Mouse (Mus musculus) heart, embryonic 12.5 days (tissue): ENCODE data around the gene Cryz. TPM values are rescaled to one million over a fixed set of nuclear protein-coding genes. Genes with fewer than 3 reads are reported as not detected.

Experiments used
- ATAC-seq: fragments of 200-750 bp; cut with Nextera tagmentation; 2 replicates; pipeline ENCODE4 v1.8.0; 2017; ENCODE audit warnings: moderate TSS enrichment, moderate library complexity; ENCODE audit not compliant: insufficient number of reproducible peaks, low FRiP score
- H3K27ac ChIP-seq: fragments of 300-500 bp; sonication (generic); 2 replicates; pipeline ENCODE4 v1.5.1; 2016; ENCODE audit warnings: mild to moderate bottlenecking, moderate library complexity; ENCODE audit not compliant: poor library complexity, severe bottlenecking
- H3K27me3 ChIP-seq: fragments of 300-500 bp; sonication (generic); replicated peaks from 2 replicates; pipeline ENCODE4 v1.6.1; 2016; ENCODE audit warnings: mild to moderate bottlenecking, moderate library complexity
- H3K36me3 ChIP-seq: fragments of 300-500 bp; sonication (generic); 2 replicates; pipeline ENCODE4 v1.6.1; 2016; ENCODE audit warnings: mild to moderate bottlenecking, moderate library complexity
- H3K4me1 ChIP-seq: fragments of 300-500 bp; sonication (generic); replicated peaks from 2 replicates; pipeline ENCODE4 v1.6.1; 2016; ENCODE audit warnings: mild to moderate bottlenecking
- H3K4me2 ChIP-seq: fragments of 300-500 bp; sonication (generic); 2 replicates; pipeline ENCODE4 v1.6.1; 2016; ENCODE audit warnings: mild to moderate bottlenecking, moderate library complexity
- H3K4me3 ChIP-seq: fragments of 300-500 bp; sonication (generic); 2 replicates; pipeline ENCODE4 v1.5.1; 2016; ENCODE audit warnings: mild to moderate bottlenecking
- H3K9ac ChIP-seq: fragments of 300-500 bp; sonication (generic); 2 replicates; pipeline ENCODE4 v1.6.1; 2016; ENCODE audit warnings: mild to moderate bottlenecking, moderate library complexity
- H3K9me3 ChIP-seq: fragments of 300-500 bp; sonication (generic); replicated peaks from 2 replicates; pipeline ENCODE4 v1.6.1; 2016; ENCODE audit warnings: mild to moderate bottlenecking, moderate library complexity
- WGBS: fragments of 180-500 bp; shearing (Covaris S2); methylation state at CpG from one replicate; pipeline ENCODE4 v1.1.7; 2016; 5-methylcytosine and 5-hydroxymethylcytosine counted together
- polyA plus RNA-seq: library from polyadenylated mRNA; unstranded; fragments of >200 nt; fragmentation: Nextera tagmentation; extraction: Ambion mirVana; gene quantifications from 2 replicates; pipeline ENCODE4 v1.2.1, GENCODE M21; 2016

Cryz gene
- polyA plus RNA-seq, 1 experiment from 2014 or later = 12.1 TPM

DNA sequence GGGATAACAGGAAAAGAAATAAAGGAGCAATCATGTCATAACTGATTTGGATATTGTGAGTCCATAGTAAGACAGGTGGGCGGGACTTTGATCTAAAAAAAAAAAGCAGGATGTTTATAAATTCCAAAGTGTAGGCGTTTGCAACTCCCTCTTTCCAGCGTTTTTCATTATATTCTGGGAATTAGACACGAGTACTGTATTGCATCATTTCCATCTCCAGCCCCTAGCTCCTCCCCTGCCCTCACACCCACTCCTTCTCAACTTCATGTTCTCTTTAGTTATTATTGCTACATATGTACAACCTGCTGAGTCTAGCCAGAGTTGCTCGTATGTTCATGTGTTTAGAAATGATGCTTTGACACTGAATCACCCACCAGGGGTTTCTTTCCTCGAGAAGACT is 22.8 kb upstream of the Cryz start:
- Histone ChIP-seq H3K27ac (no peak overlapping the region), H3K4me3 (no peak overlapping the region), H3K36me3 (peaks cover 6% of the 10 kb centered on the region), H3K9me3 (no peaks in the 10 kb centered on the region), H3K9ac (no peak overlapping the region), H3K4me1 (peaks cover 5% of the 10 kb centered on the region), H3K27me3 (0 out of 2 replicates have a peak, but pooled peaks cover 4% of the 10 kb centered on the region), H3K4me2 (no peak overlapping the region)
- no peak for ATAC-seq
- 64% methylated on average over 6 of the region's 6 CpGs for WGBS

DNA sequence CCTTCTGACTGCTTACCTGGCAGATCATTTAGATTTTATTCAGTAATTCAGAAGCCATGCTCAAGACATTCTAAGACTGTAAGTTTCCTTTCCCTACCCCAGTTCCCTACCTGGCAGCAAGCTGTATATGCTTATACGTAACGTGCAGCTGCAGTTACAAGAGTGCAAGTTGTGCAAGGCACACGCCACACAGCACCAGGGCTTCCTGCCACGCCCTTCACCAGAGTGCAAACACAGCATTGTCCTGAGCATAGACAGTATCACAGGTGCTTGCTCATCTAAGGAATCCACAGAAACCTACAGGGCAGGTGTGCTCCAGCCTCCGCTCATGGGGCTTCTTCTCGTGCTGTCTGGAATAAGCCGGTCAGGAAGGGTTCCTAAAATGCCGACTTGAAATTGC is 18.6 kb upstream of the Cryz start:
- H3K9me3 ChIP-seq = no peaks in the 10 kb centered on the region
- WGBS = 92% methylated on average over 8 of the region's 8 CpGs

DNA sequence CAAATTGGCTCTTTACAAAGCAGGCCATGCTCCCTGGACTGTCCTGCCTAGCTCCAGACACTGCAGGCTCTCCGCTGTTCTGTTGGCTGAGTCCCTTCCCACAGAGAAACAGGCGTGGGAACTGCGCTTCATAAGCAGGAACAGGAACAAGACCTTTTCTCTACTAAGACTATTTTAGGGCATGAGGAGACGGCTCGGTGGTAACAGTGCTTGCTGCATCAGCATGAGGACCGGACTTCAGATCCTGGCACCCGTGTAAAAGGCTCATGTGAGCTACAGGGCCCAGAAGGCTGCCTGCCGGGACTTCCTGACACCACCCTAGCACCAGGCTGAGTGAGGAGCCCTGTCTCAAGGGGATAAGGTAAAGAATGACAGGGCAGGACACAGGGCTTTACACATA is 12.2 kb upstream of the Cryz start:
- Histone ChIP-seq H3K27ac (no peak overlapping the region), H3K4me1 (no peaks in the 10 kb centered on the region), H3K4me3 (no peak overlapping the region), H3K9ac (no peak overlapping the region), H3K4me2 (no peak overlapping the region), H3K9me3 (no peaks in the 10 kb centered on the region), H3K27me3 (no peaks in the 10 kb centered on the region), H3K36me3 (peaks cover 50% of the 10 kb centered on the region)
- no peak for ATAC-seq
- WGBS = 85% methylated on average over 8 of the region's 8 CpGs

More for the DNA sequence above, 18.6 kb upstream of the Cryz start:
- H3K9ac ChIP-seq = no peak overlapping the region
- no peak overlapping the region for H3K4me3 ChIP-seq
- no peaks in the 10 kb centered on the region for H3K4me1 ChIP-seq
- H3K27me3 ChIP-seq = 0 out of 2 replicates have a peak, but pooled peaks cover 4% of the 10 kb centered on the region
- H3K36me3 ChIP-seq = peaks cover 23% of the 10 kb centered on the region
- H3K4me2 ChIP-seq = no peak overlapping the region
- no peak for ATAC-seq
- H3K27ac ChIP-seq = no peak overlapping the region

DNA sequence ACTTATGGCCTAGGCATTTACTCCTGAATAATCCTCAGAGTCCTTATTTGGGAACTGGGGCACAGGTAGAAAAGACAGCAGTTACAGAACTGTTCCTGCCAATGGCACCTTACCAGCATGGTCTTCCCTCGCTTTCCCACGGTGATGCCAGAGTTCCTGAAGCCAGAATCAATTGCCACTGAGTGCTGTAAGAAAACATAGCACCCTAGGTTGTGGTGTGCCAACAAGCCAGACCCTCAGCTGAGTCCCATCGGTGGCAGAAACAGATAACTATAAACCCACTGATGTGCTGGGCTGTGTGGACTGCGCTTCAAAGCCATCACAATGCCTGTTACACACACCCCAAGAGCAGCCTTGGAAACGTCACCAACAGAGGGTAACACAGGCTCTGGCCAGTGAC is 5.5 kb upstream of the Cryz start:
- H3K27me3 ChIP-seq = no peaks in the 10 kb centered on the region
- 87% methylated on average over 5 of the region's 5 CpGs for WGBS
- H3K9me3 ChIP-seq = no peaks in the 10 kb centered on the region
- no peaks in the 10 kb centered on the region for H3K4me1 ChIP-seq
- peaks cover 74% of the 10 kb centered on the region for H3K36me3 ChIP-seq
- no peak overlapping the region for H3K9ac ChIP-seq
- no peak for ATAC-seq
- no peak overlapping the region for H3K4me3 ChIP-seq
- no peak overlapping the region for H3K27ac ChIP-seq
- no peak overlapping the region for H3K4me2 ChIP-seq

DNA sequence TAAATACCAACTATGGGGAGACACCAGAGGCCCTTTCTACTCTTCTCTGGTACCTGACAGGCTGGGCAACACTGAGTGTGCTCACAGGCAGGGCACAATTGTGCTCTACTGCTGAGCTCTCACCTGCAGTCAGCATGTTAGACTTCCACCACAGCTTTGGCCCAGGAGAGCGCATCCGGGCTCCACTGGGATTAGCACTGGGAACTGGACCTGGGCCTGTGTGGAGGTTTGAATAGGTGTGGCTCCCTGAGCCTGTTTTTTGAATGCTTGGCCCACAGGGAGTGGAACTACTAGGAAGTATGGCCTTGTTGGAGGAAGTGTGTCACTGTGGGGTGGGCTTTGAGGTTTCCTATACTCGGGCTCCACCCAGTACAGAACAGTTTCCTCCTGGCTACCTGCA is 4.9 kb upstream of the Cryz start:
- Histone ChIP-seq H3K9ac (no peak overlapping the region), H3K4me2 (no peak overlapping the region), H3K4me1 (peaks cover 3% of the 10 kb centered on the region), H3K9me3 (no peaks in the 10 kb centered on the region), H3K36me3 (peaks cover 68% of the 10 kb centered on the region), H3K27ac (no peak overlapping the region), H3K4me3 (no peak overlapping the region), H3K27me3 (no peaks in the 10 kb centered on the region)
- 91% methylated on average over 3 of the region's 3 CpGs for WGBS
- no peak for ATAC-seq

DNA sequence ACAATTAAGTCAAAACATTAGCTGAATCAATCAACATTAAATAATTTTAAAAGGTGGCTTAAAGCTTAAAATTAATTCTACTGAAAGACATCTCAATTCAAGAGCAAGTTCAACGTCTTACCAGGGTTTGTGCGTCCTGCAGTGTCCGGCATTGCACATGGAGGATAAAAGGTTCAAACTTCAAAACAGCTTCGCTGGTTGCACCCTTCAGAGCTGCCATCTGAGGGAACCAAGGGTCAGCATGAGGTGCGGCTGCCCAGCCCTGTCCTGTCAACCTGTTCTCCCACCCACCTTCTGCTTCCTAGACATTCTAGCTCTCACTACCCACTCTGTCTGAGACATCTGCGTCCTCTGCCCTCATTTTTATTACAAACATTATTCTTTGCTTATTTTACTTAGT is 2.9 kb upstream of the Cryz start:
- H3K27ac ChIP-seq = no peak overlapping the region
- H3K4me1 ChIP-seq = peaks cover 8% of the 10 kb centered on the region
- H3K27me3 ChIP-seq = no peaks in the 10 kb centered on the region
- peaks cover 51% of the 10 kb centered on the region for H3K36me3 ChIP-seq
- no peak overlapping the region for H3K4me2 ChIP-seq
- H3K9ac ChIP-seq = no peak overlapping the region
- 88% methylated on average over 6 of the region's 6 CpGs for WGBS
- no peaks in the 10 kb centered on the region for H3K9me3 ChIP-seq
- no peak overlapping the region for H3K4me3 ChIP-seq
- ATAC-seq = no peak

DNA sequence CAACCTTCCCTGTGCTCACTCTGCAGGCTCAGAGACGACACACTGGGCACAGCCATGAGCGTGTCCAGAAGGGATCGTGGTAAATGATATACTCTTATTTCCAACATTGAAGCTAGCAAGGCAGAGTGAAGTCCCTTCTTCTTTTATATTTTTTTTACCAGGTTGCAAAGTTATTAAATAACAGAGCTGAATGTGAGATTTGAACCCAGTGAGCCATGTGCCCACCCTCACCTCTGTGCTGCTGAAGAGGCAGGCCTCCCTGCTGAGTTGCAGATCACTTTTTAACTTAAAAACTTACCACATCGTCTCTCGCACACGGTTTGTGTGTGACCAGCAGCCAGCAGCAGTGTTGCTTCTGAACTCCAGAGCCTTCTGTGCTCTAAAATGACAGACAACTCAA is 2.4 kb upstream of the Cryz start:
- Histone ChIP-seq H3K36me3 (peaks cover 51% of the 10 kb centered on the region), H3K9ac (no peak overlapping the region), H3K4me2 (no peak overlapping the region), H3K4me1 (peaks cover 8% of the 10 kb centered on the region), H3K27me3 (no peaks in the 10 kb centered on the region), H3K4me3 (no peak overlapping the region), H3K9me3 (no peaks in the 10 kb centered on the region), H3K27ac (no peak overlapping the region)
- 92% methylated on average over 6 of the region's 6 CpGs for WGBS
- no peak for ATAC-seq

DNA sequence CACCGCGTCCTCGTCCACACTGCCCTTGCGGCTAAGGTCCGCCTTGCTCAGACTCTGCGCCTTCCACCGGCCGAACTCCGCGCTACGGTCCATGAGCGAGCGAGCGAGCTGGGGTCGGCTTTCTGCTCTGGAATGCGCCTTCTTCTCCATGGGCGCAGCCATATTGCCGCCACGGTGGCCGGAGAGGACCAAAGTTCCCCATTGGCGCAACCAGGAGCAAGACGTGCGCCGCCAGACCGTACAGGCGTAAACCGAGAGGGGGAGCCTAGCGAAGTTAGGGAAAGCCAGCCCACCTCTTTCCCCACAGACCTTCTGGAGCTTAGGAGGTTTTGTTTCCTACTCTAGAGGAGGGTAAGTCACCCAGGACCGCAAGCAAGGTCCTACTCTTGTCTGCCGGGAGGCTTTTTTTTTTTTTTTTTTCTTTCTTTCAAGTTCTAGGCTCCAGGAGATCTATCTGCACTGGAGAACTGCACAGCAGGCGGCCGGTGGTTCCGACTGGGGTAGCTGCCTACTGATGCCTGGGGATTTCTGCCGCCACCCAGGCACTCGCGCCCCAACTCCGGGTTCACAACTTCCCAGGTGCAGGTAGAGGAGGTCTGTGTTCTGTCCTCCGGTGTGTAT is 533 bp downstream of the Cryz start, which contains the start of gene Tyw3:
Gene Tyw3, minus strand, starts transcription at position 171 of the 621 bp plus-strand sequence.
- H3K27me3 ChIP-seq = no peaks in the 10 kb centered on the region
- peak; percentile 96 for ATAC-seq
- H3K9ac ChIP-seq = peak within 1 kb of the TSS; percentile 91
- H3K9me3 ChIP-seq = no peaks in the 10 kb centered on the region
- WGBS = under 1% methylated on average over 38 of the region's 38 CpGs
- peaks cover 8% of the 10 kb centered on the region for H3K4me1 ChIP-seq
- peak within 1 kb of the TSS; percentile 96 for H3K4me3 ChIP-seq
- H3K36me3 ChIP-seq = peaks cover 23% of the 10 kb centered on the region
- peak within 1 kb of the TSS; percentile 96 for H3K27ac ChIP-seq
- peak within 1 kb of the TSS; percentile 87 for H3K4me2 ChIP-seq

DNA sequence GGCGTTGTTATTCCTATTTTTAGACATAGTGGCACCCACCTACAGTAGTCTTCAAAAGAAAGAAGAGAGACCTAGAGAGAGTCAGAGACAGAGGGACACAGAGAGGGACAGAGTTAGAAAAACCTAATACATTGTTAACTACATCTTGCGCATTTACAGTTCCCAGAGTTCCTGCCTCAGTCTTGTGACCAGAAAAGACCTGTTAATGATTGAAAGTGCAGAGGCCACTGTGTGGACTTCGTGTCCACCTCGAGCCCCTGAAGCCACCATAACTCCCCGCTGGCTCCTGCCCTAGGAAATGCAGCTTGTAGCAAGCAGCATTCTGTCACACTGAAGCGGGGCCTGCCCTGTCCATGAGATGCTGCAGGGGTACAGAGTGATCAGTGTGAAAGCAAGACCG is 1.1 kb downstream of the Cryz start:
- ATAC-seq = no peak; the same call in 1 of the 2 replicates
- Histone ChIP-seq H3K4me3 (peak overlapping the region; percentile 96), H3K9ac (peak overlapping the region; percentile 91), H3K36me3 (peaks cover 18% of the 10 kb centered on the region), H3K27me3 (no peaks in the 10 kb centered on the region), H3K27ac (peak overlapping the region; percentile 96), H3K9me3 (no peaks in the 10 kb centered on the region), H3K4me1 (peaks cover 8% of the 10 kb centered on the region), H3K4me2 (peak overlapping the region; percentile 87)
- 30% methylated on average over 7 of the region's 7 CpGs for WGBS

DNA sequence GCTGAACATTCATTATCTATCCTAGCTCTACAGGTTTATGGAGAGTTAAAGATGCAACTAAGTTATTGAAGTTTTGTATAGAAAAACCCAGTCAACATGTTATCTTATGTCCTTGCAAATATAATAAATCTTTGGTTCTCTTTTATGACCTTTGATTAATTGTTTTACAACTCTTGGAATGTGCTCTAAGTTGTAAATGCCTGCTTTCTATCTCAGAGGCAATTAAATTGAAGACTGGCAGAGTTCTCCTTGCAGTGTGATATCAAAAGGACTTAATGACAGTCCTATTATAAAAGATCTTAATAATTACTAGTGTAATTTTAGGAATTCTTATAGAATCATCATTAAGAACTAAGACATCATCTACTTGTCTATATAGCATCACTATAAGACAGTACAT is 5.6 kb downstream of the Cryz start:
- no peak overlapping the region for H3K9ac ChIP-seq
- peaks cover 4% of the 10 kb centered on the region for H3K4me1 ChIP-seq
- no peak overlapping the region for H3K4me3 ChIP-seq
- no peak for ATAC-seq
- H3K27ac ChIP-seq = no peak overlapping the region
- no peaks in the 10 kb centered on the region for H3K27me3 ChIP-seq
- peaks cover 15% of the 10 kb centered on the region for H3K36me3 ChIP-seq
- H3K9me3 ChIP-seq = no peaks in the 10 kb centered on the region
- H3K4me2 ChIP-seq = no peak overlapping the region

DNA sequence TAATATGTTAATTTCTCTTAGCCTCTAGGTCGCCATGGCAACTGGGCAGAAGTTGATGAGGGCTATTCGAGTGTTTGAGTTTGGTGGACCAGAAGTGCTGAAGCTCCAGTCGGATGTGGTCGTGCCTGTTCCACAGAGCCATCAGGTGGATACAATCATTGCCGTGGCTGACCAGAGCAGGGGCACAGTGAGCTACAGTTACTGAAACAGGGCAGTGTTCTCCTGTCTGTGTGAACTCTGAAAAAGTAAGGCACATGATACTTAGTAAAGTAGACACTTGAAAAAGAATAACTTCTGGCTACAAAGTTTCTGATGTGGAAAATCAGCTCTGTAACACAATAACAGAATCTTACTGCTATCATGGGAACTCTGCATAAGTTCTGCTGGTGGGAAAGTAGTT is 8.4 kb downstream of the Cryz start:
- WGBS = 72% methylated on average over 5 of the region's 5 CpGs
- H3K9ac ChIP-seq = no peak overlapping the region
- no peak for ATAC-seq
- H3K4me1 ChIP-seq = no peaks in the 10 kb centered on the region
- H3K36me3 ChIP-seq = peaks cover 19% of the 10 kb centered on the region
- no peaks in the 10 kb centered on the region for H3K9me3 ChIP-seq
- H3K27me3 ChIP-seq = no peaks in the 10 kb centered on the region
- no peak overlapping the region for H3K27ac ChIP-seq
- H3K4me2 ChIP-seq = no peak overlapping the region
- no peak overlapping the region for H3K4me3 ChIP-seq

DNA sequence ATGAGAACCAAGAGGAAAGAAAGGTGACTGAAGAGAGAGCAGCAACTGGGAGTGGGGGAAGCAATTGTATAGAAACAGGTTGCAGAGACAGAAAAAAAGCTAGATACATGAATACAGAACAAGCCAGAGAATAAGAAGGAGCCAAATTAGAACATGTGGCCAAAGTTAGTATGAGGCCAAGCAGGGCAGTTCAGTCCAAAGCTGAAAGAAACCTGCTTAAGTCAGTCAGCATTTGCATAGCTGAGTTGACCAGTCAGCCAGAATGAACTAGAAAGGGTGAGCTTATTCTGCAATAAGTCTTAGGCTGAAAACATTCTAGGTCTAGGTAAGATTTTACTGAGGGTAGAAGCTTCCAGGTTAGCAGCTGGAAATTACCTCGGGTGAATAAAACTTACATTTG is 11.4 kb downstream of the Cryz start:
- no peak overlapping the region for H3K9ac ChIP-seq
- H3K4me1 ChIP-seq = no peaks in the 10 kb centered on the region
- no peaks in the 10 kb centered on the region for H3K9me3 ChIP-seq
- ATAC-seq = no peak
- no peaks in the 10 kb centered on the region for H3K27me3 ChIP-seq
- no peak overlapping the region for H3K4me2 ChIP-seq
- peaks cover 39% of the 10 kb centered on the region for H3K36me3 ChIP-seq
- H3K27ac ChIP-seq = no peak overlapping the region
- WGBS = 65% methylated on average over 1 of the region's 1 CpGs
- no peak overlapping the region for H3K4me3 ChIP-seq
